Mouse (Mus musculus): ENCODE results near the gene Xiap. TPM values are rescaled to one million over a fixed set of nuclear protein-coding genes. Genes with fewer than 3 reads are reported as not detected.

Xiap gene
- total and polyA plus RNA-seq, 3 experiments = 46.9 to 72.5 (median 70.0) TPM

DNA sequence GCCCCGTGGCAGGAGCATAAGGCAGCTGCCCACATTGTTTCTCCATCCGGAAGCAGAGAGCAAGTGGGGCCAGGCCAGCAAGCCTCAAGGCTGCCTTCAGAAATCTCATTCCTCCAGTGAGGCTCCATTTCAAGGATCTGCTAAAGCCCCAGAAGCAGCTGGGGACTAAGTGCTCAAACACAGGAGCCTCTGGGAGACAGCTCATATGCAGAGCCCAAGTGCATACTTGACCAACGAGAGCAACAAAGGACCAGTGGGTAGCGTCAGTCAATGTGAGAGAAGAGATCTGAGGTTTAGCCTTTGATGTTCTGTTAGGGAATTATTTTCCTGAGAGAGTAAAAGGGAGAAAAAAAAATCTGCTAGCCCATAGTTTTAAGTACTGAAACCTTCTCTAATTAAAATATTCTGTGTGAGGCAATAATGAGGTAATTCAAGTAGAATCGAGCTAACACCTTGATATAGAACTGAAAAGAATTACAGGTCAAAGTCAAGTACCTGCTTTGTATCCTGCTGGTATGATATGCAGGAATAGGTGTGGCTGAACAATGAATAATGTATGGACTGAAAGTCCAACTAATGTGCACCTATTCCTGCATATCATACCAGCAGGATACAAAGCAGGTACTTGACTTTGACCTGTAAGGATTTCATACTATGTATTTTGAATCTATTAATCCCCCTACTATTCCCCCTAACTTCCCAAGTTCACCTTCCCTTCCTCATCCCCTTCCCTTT is 65.7 kb downstream of the Xiap start:
- no peak for TF ChIP-seq POLR2AphosphoS5 (IDR thresholded peaks at IDR 0.05; ENCODE audit: insufficient replicate concordance, low read depth, low read length)
- TF ChIP-seq GATA1 (IDR thresholded peaks at IDR 0.05; ENCODE audit: borderline replicate concordance, low read length) = no peak
- no peak for TF ChIP-seq GATA2 (IDR thresholded peaks at IDR 0.05; ENCODE audit: borderline replicate concordance, low read depth, low read length)
- TF ChIP-seq TAL1 (conservative IDR thresholded peaks at IDR 0.05; ENCODE audit: low read depth, low read length) = no peak
- TF ChIP-seq CTCF (IDR thresholded peaks at IDR 0.05; ENCODE audit: low read depth, low read length) = no peak

DNA sequence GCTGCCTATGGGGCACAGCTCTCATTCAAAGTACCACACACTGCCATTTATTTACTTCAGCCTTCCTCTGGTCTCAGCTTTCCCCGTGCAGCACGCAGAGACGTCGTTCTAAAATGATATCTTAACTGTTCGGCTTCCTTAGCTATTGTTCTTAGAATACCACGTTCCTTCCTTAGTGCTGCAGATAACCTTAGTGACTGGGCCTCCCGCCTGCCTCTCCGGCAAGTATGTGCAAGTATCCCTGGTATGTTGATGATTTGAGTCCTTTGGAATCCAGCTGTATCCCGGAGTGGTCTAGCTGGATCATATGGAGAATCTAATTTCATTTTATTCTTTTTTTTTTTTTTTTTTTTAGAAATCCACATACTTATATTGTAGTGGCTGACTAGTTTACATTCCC is 80.4 kb downstream of the Xiap start:
- no peak for ATAC-seq (ENCODE audit: extremely low read depth, insufficient number of reproducible peaks, low FRiP score, poor library complexity, severe bottlenecking)
- no peak for TF ChIP-seq POLR2AphosphoS5 (IDR thresholded peaks at IDR 0.05; ENCODE audit: insufficient replicate concordance, low read depth, low read length)
- TF ChIP-seq TAL1 (conservative IDR thresholded peaks at IDR 0.05; ENCODE audit: low read depth, low read length) = no peak
- TF ChIP-seq GATA1 (IDR thresholded peaks at IDR 0.05; ENCODE audit: borderline replicate concordance, low read length) = no peak
- TF ChIP-seq CTCF (IDR thresholded peaks at IDR 0.05; ENCODE audit: low read depth, low read length) = no peak
- no peak for TF ChIP-seq GATA2 (IDR thresholded peaks at IDR 0.05; ENCODE audit: borderline replicate concordance, low read depth, low read length)
- peaks cover 7% of the 10 kb centered on the region for H3K4me1 ChIP-seq (ENCODE audit: insufficient read depth, low read depth, low read length)
- no peaks in the 10 kb centered on the region for H3K36me3 ChIP-seq (replicated peaks)
- no peaks in the 10 kb centered on the region for H3K9me3 ChIP-seq (replicated peaks)
- DNase-seq (ENCODE audit: low spot score) = no peak
- no peaks in the 10 kb centered on the region for H3K27me3 ChIP-seq (ENCODE audit: insufficient read depth, low read length)
- H3K4me3 ChIP-seq (ENCODE audit: low read depth, low read length) = no peak overlapping the region

More for the DNA sequence above, 65.7 kb downstream of the Xiap start:
- Histone ChIP-seq H3K27me3 (ENCODE audit: insufficient read depth, low read length) (peaks cover 2% of the 10 kb centered on the region; the same call in 1 of the 2 replicates), H3K4me1 (ENCODE audit: insufficient read depth, low read depth, low read length) (no peaks in the 10 kb centered on the region), H3K36me3 (replicated peaks) (no peaks in the 10 kb centered on the region), H3K4me3 (ENCODE audit: low read depth, low read length) (no peak overlapping the region), H3K9me3 (replicated peaks) (no peaks in the 10 kb centered on the region)
- no peak for DNase-seq (ENCODE audit: low spot score)
- no peak for ATAC-seq (ENCODE audit: extremely low read depth, insufficient number of reproducible peaks, low FRiP score, poor library complexity, severe bottlenecking)

DNA sequence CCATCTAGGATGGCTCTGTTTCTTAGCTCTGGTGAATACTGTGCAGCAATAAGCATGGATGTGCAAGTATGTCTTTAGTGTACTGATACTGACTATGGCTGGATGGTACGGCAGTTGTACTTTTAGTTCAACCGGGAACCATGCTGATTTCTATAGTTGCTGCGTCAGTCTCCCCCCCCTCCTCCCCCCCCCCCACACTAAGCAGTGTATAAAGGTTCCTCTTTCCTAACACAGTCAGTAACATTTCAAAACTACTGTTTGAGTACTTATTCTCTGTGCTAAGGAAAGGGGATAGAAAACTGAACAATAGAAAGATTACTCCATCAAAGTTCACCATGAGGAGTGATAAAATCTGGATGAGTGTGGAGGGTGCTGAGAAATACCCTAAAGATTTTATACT is 83.1 kb downstream of the Xiap start:
- Histone ChIP-seq H3K27me3 (ENCODE audit: insufficient read depth, low read length) (no peaks in the 10 kb centered on the region), H3K4me1 (ENCODE audit: insufficient read depth, low read depth, low read length) (peaks cover 7% of the 10 kb centered on the region), H3K36me3 (replicated peaks) (no peaks in the 10 kb centered on the region), H3K4me3 (ENCODE audit: low read depth, low read length) (no peak overlapping the region), H3K9me3 (replicated peaks) (no peaks in the 10 kb centered on the region)
- no peak; the same call in 1 of the 2 replicates for ATAC-seq (ENCODE audit: extremely low read depth, insufficient number of reproducible peaks, low FRiP score, poor library complexity, severe bottlenecking)
- DNase-seq (ENCODE audit: low spot score) = no peak
- TF ChIP-seq CTCF (IDR thresholded peaks at IDR 0.05; ENCODE audit: low read depth, low read length) = no peak
- no peak for TF ChIP-seq GATA1 (IDR thresholded peaks at IDR 0.05; ENCODE audit: borderline replicate concordance, low read length)
- no peak for TF ChIP-seq TAL1 (conservative IDR thresholded peaks at IDR 0.05; ENCODE audit: low read depth, low read length)
- no peak for TF ChIP-seq POLR2AphosphoS5 (IDR thresholded peaks at IDR 0.05; ENCODE audit: insufficient replicate concordance, low read depth, low read length)
- TF ChIP-seq GATA2 (IDR thresholded peaks at IDR 0.05; ENCODE audit: borderline replicate concordance, low read depth, low read length) = no peak

GRCm38 (mm10) chrX:42143991-42144390 is 84.5 kb downstream of the Xiap start:
- Histone ChIP-seq H3K9me3 (replicated peaks) (no peaks in the 10 kb centered on the region), H3K4me1 (ENCODE audit: insufficient read depth, low read depth, low read length) (peaks cover 14% of the 10 kb centered on the region), H3K27me3 (ENCODE audit: insufficient read depth, low read length) (no peaks in the 10 kb centered on the region), H3K36me3 (replicated peaks) (no peaks in the 10 kb centered on the region), H3K4me3 (ENCODE audit: low read depth, low read length) (no peak overlapping the region)
- peak; percentile 58 for ATAC-seq (ENCODE audit: extremely low read depth, insufficient number of reproducible peaks, low FRiP score, poor library complexity, severe bottlenecking)
- DNase-seq (ENCODE audit: low spot score) = no peak
- no peak for TF ChIP-seq TAL1 (conservative IDR thresholded peaks at IDR 0.05; ENCODE audit: low read depth, low read length)
- TF ChIP-seq GATA1 (IDR thresholded peaks at IDR 0.05; ENCODE audit: borderline replicate concordance, low read length) = no peak
- no peak for TF ChIP-seq POLR2AphosphoS5 (IDR thresholded peaks at IDR 0.05; ENCODE audit: insufficient replicate concordance, low read depth, low read length)

- Histone ChIP-seq H3K4me1 (ENCODE audit: insufficient read depth, low read depth, low read length) (peaks cover 10% of the 10 kb centered on the region), H3K4me3 (ENCODE audit: low read depth, low read length) (no peak overlapping the region; the same call in 1 of the 2 replicates), H3K9me3 (replicated peaks) (no peaks in the 10 kb centered on the region), H3K36me3 (replicated peaks) (no peaks in the 10 kb centered on the region), H3K27me3 (ENCODE audit: insufficient read depth, low read length) (no peaks in the 10 kb centered on the region)
- TF ChIP-seq TAL1 (conservative IDR thresholded peaks at IDR 0.05; ENCODE audit: low read depth, low read length) = no peak
- no peak for TF ChIP-seq POLR2AphosphoS5 (IDR thresholded peaks at IDR 0.05; ENCODE audit: insufficient replicate concordance, low read depth, low read length)
- no peak for TF ChIP-seq GATA1 (IDR thresholded peaks at IDR 0.05; ENCODE audit: borderline replicate concordance, low read length)
- no peak for TF ChIP-seq GATA2 (IDR thresholded peaks at IDR 0.05; ENCODE audit: borderline replicate concordance, low read depth, low read length)
- TF ChIP-seq CTCF (IDR thresholded peaks at IDR 0.05; ENCODE audit: low read depth, low read length) = no peak
- no peak for ATAC-seq (ENCODE audit: extremely low read depth, insufficient number of reproducible peaks, low FRiP score, poor library complexity, severe bottlenecking)
- DNase-seq (ENCODE audit: low spot score) = peak; percentile 4
These were observed 88.6 kb downstream of the Xiap start for GRCm38 (mm10) chrX:42148016-42148451.

DNA sequence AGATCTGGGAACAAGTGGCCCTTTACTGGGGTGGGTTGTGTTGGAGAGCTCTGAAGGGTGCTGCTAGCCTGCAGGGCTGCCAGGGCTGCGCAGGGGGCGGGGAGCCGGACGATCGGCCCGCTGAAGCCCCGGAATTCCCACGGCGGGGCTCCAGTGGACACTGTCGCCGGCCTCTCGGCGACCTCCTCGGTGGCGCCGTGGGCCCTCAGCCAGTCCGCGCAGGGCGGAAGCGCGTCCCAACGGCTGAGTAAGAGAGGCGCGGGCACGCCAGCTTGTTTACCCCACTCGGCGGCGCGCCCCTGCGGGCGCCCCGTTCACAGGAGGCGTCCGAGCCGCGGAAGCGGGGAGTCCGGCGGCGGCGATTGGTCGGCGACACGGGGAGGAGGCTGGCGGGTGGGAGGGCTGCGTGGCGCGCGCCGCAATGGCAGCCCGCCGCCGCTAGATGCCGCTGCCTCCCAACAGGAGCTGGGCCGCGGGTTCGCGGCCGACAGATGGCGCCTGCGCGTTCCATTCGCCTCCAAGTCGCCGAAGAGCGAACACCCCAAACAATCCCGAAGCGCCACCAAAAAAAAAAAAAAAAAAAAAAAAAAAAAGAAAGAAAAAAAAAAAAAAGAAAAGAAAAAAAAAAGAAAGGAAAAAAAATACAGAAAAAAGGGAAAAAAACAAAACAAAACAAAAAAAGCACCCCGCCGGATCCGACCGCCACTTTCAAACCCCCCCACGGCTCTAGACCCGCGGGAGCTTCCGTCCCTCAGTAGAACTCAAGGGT is 89.5 kb downstream of the Xiap start, which contains the start of gene Stag2:
Gene Stag2 (plus strand): TSS at position 530 of the 769 bp plus-strand sequence.
- no peaks in the 10 kb centered on the region for H3K27me3 ChIP-seq (ENCODE audit: insufficient read depth, low read length)
- DNase-seq (ENCODE audit: low spot score) (peak; percentile 83), ATAC-seq (ENCODE audit: extremely low read depth, insufficient number of reproducible peaks, low FRiP score, poor library complexity, severe bottlenecking) (peak; percentile 19; the same call in 1 of the 2 replicates)
- H3K4me1 ChIP-seq (ENCODE audit: insufficient read depth, low read depth, low read length) = peaks cover 7% of the 10 kb centered on the region
- H3K36me3 ChIP-seq (replicated peaks) = no peaks in the 10 kb centered on the region
- H3K4me3 ChIP-seq (ENCODE audit: low read depth, low read length) = peak within 1 kb of the TSS; percentile 77
- H3K9me3 ChIP-seq (replicated peaks) = no peaks in the 10 kb centered on the region
- peak; percentile 38; the same call in 1 of the 2 replicates for TF ChIP-seq CTCF (IDR thresholded peaks at IDR 0.05; ENCODE audit: low read depth, low read length)
- no peak for TF ChIP-seq GATA1 (IDR thresholded peaks at IDR 0.05; ENCODE audit: borderline replicate concordance, low read length)

All from G1E (cell line).